Mouse (Mus musculus) MEL (cell line): ENCODE data around the gene Taf9. TPM values are rescaled to one million over a fixed set of nuclear protein-coding genes. Genes with fewer than 3 reads are reported as not detected.
A peak's percentile ranks its signal among the peaks of the same experiment; 100 is the strongest.

Source experiments
- DNase-seq: peaks from one replicate; pipeline ENCODE4 v3.0.0; 2011; ENCODE audit warnings: low read depth, low spot score
- H3K27ac ChIP-seq: 2 replicates; pipeline ENCODE4 v1.5.1; 2012; ENCODE audit warnings: low read depth, mild to moderate bottlenecking, control low read depth, low read length, moderate library complexity; ENCODE audit not compliant: control insufficient read depth
- H3K27me3 ChIP-seq, 2 experiments: fragments of 150-350 bp in 1 of 2; sonication (generic) in 1 of 2; 2 replicates each; pipeline ENCODE4 v1.6.1; 2012; ENCODE audit warnings: low read length in 2 of 2, mild to moderate bottlenecking in 2 of 2, improper control_type of control experiment in 1 of 2, moderate library complexity in 1 of 2; ENCODE audit not compliant: insufficient read depth in 2 of 2, control insufficient read depth in 1 of 2
- H3K36me3 ChIP-seq, 2 experiments: 2 replicates each; pipeline ENCODE4 v1.6.1; 2012 to 2014; ENCODE audit warnings: low read length in 2 of 2, improper control_type of control experiment in 1 of 2, inconsistent platforms in 1 of 2, mild to moderate bottlenecking in 1 of 2; ENCODE audit not compliant: insufficient read depth in 2 of 2, control insufficient read depth in 1 of 2
- H3K4me1 ChIP-seq, 2 experiments: fragments of 150-350 bp in 1 of 2; sonication (generic) in 1 of 2; 2 replicates each; pipeline ENCODE4 v1.6.1; 2012; ENCODE audit warnings: low read length in 2 of 2, improper control_type of control experiment in 1 of 2, mild to moderate bottlenecking in 1 of 2; ENCODE audit not compliant: insufficient read depth in 2 of 2, control insufficient read depth in 1 of 2
- H3K4me3 ChIP-seq, 2 experiments: fragments of 150-350 bp in 1 of 2; sonication (generic) in 1 of 2; 2 replicates each; pipeline ENCODE4 v1.5.1; 2012; ENCODE audit warnings: low read depth in 2 of 2, low read length in 2 of 2, mild to moderate bottlenecking in 2 of 2, moderate library complexity in 2 of 2, control low read depth in 1 of 2, improper control_type of control experiment in 1 of 2; ENCODE audit not compliant: control insufficient read depth in 1 of 2, insufficient read depth in 1 of 2
- H3K79me2 ChIP-seq: 2 replicates; pipeline ENCODE4 v1.6.1; 2012; ENCODE audit warnings: mild to moderate bottlenecking, low read length, moderate library complexity; ENCODE audit not compliant: control insufficient read depth, poor library complexity, insufficient read depth
- H3K9ac ChIP-seq: 2 replicates; pipeline ENCODE4 v1.6.1; 2012; ENCODE audit warnings: low read depth, mild to moderate bottlenecking, control low read depth, low read length, moderate library complexity; ENCODE audit not compliant: control insufficient read depth, poor library complexity, severe bottlenecking
- H3K9me3 ChIP-seq: fragments of 150-350 bp; sonication (generic); replicated peaks from 2 replicates; pipeline ENCODE4 v1.6.1; 2012; ENCODE audit warnings: mild to moderate bottlenecking, low read length, improper control_type of control experiment, moderate library complexity; ENCODE audit not compliant: insufficient read depth
- CTCF ChIP-seq, 3 experiments: IDR thresholded peaks in 2 of 3; conservative IDR thresholded peaks in 1 of 3; 2 replicates each; pipeline ENCODE4 v1.5.1; 2011 to 2012; ENCODE audit warnings: low read length in 3 of 3, low read depth in 2 of 3, mild to moderate bottlenecking in 2 of 3, improper control_type of control experiment in 1 of 3, inconsistent platforms in 1 of 3, mixed read lengths in 1 of 3, moderate library complexity in 1 of 3; ENCODE audit not compliant: control insufficient read depth in 1 of 3, insufficient read depth in 1 of 3, poor library complexity in 1 of 3, severe bottlenecking in 1 of 3
- GATA1 ChIP-seq: IDR thresholded peaks from 2 replicates; pipeline ENCODE4 v1.6.1; 2011; ENCODE audit warnings: low read depth, low read length, improper control_type of control experiment
- MYC ChIP-seq: IDR thresholded peaks from 2 replicates; pipeline ENCODE4 v1.6.1; 2011; ENCODE audit warnings: low read depth, mild to moderate bottlenecking, low read length, improper control_type of control experiment, moderate library complexity
- polyA plus RNA-seq, 2 experiments: library from polyadenylated mRNA; stranded (reverse) in 1 of 2; unstranded in 1 of 2; fragments of >175 nt in 1 of 2; fragments of >200 nt in 1 of 2; gene quantifications; 2 replicates each; pipeline versions ENCODE4 v1.2.1 to v1.2.4; 2012; ENCODE audit warnings: low replicate concordance in 2 of 2, low read depth in 1 of 2; ENCODE audit not compliant: insufficient read length in 2 of 2, insufficient read depth in 1 of 2, missing spikeins in 1 of 2
- total RNA-seq: library from RNA; depleted of rRNA; stranded (reverse); fragments of 300-350 nt; gene quantifications from 2 replicates; pipeline ENCODE4 v1.2.3, GENCODE M21; 2012; rRNA removed

Gene Taf9
- total and polyA plus RNA-seq, 3 experiments: 19.8 to 38.5 TPM; not detected in 1

- H3K27me3 ChIP-seq: no peaks in the 10 kb centered on the region
- no peaks in the 10 kb centered on the region for H3K4me1 ChIP-seq
- no peaks in the 10 kb centered on the region for H3K79me2 ChIP-seq
- no peak for TF ChIP-seq MYC
- H3K4me3 ChIP-seq: no peak overlapping the region
- H3K9ac ChIP-seq: no peak overlapping the region
- no peak overlapping the region for H3K27ac ChIP-seq
- H3K9me3 ChIP-seq: no peaks in the 10 kb centered on the region
- DNase-seq: no peak
- peaks cover 0 to 18% of the 10 kb centered on the region in 2 experiments; a peak in 2 of 4 replicates for H3K36me3 ChIP-seq
These were observed 47.5 kb downstream of the Taf9 start for GRCm38 (mm10) chr13:100698866-100699265.

- TF ChIP-seq GATA1: no peak
- TF ChIP-seq CTCF (IDR thresholded peaks at IDR 0.05 in 2 of 3, conservative IDR thresholded peaks at IDR 0.05 in 1 of 3; ENCODE audit: control insufficient read depth in 1 of 3, insufficient read depth in 1 of 3, low read depth in 2 of 3, low read length in 3 of 3, poor library complexity in 1 of 3, severe bottlenecking in 1 of 3): peak; percentile 25 to 44 (median 29); a peak in 4 of 6 replicates
- TF ChIP-seq, all 39 proteins: peak for 1
- no peaks in the 10 kb centered on the region for H3K79me2 ChIP-seq
- H3K36me3 ChIP-seq: peaks cover 0 to 42% of the 10 kb centered on the region in 2 experiments; a peak in 2 of 4 replicates
- H3K4me3 ChIP-seq: no peak overlapping the region
- no peak overlapping the region for H3K9ac ChIP-seq
- no peak overlapping the region for H3K27ac ChIP-seq
- no peaks in the 10 kb centered on the region for H3K27me3 ChIP-seq
- H3K4me1 ChIP-seq: no peaks in the 10 kb centered on the region
- DNase-seq: peak; percentile 50
- no peaks in the 10 kb centered on the region for H3K9me3 ChIP-seq
These were observed 52.1 kb downstream of the Taf9 start for GRCm38 (mm10) chr13:100703468-100703867.

Other genes with a start within 250 kb of the Taf9 start
- gene Naip1, start 198.7 kb upstream of the Taf9 start, total RNA-seq: not detected in 2 replicates
- under 1 TPM in 1 of 2 experiments, not detected in 1; 0.01 TPM for gene Naip1, start 198.7 kb upstream of the Taf9 start, polyA plus RNA-seq
- 43.0 and 47.2 TPM in 2 replicates for gene Gtf2h2, start 159.0 kb upstream of the Taf9 start, total RNA-seq
- 10 to 100 TPM in 1 of 2 experiments, not detected in 1; 71.6 TPM for gene Gtf2h2, start 159.0 kb upstream of the Taf9 start, polyA plus RNA-seq
- 0.23 and 0.31 TPM in 2 replicates for gene Ocln, start 98.9 kb upstream of the Taf9 start, total RNA-seq
- gene Ocln, start 98.9 kb upstream of the Taf9 start, polyA plus RNA-seq: under 1 TPM in 1 of 2 experiments, not detected in 1; 0.58 TPM
- gene Marveld2, start 34.6 kb upstream of the Taf9 start, total RNA-seq: not detected in 2 replicates
- gene Marveld2, start 34.6 kb upstream of the Taf9 start, polyA plus RNA-seq: not detected
- 234 and 247 TPM in 2 replicates for gene Ak6, start 600 bp upstream of the Taf9 start, total RNA-seq
- 100 to 1,000 TPM; 199 to 216 TPM for gene Ak6, start 600 bp upstream of the Taf9 start, polyA plus RNA-seq
- 29.4 and 31.2 TPM in 2 replicates for gene Rad17, start 528 bp upstream of the Taf9 start, total RNA-seq
- gene Rad17, start 528 bp upstream of the Taf9 start, polyA plus RNA-seq: 10 to 100 TPM in 1 of 2 experiments, not detected in 1; 21.7 TPM
- not detected in 2 replicates for gene Ccdc125, start 18.1 kb downstream of the Taf9 start, total RNA-seq
- under 1 TPM in 1 of 2 experiments, not detected in 1; 0.29 TPM for gene Ccdc125, start 18.1 kb downstream of the Taf9 start, polyA plus RNA-seq
- gene Cdk7, start 79.4 kb downstream of the Taf9 start, total RNA-seq: 63.0 and 67.7 TPM in 2 replicates
- gene Cdk7, start 79.4 kb downstream of the Taf9 start, polyA plus RNA-seq: 10 to 100 TPM in 1 of 2 experiments, not detected in 1; 87.1 TPM
- gene Mrps36, start 93.1 kb downstream of the Taf9 start, total RNA-seq: 60.4 and 73.1 TPM in 2 replicates
- gene Mrps36, start 93.1 kb downstream of the Taf9 start, polyA plus RNA-seq: 10 to 100 TPM in 1 of 2 experiments, not detected in 1; 91.1 TPM
- 32.2 and 33.3 TPM in 2 replicates for gene Cenph, start 124.3 kb downstream of the Taf9 start, total RNA-seq
- 10 to 100 TPM in 1 of 2 experiments, not detected in 1; 48.8 TPM for gene Cenph, start 124.3 kb downstream of the Taf9 start, polyA plus RNA-seq
- gene Ccnb1, start 135.0 kb downstream of the Taf9 start, total RNA-seq: 139 and 185 TPM in 2 replicates
- gene Ccnb1, start 135.0 kb downstream of the Taf9 start, polyA plus RNA-seq: 100 to 1,000 TPM; 229 to 682 TPM
- 56.2 and 58.3 TPM in 2 replicates for gene Slc30a5, start 181.8 kb downstream of the Taf9 start, total RNA-seq
- 10 to 100 TPM in 1 of 2 experiments, not detected in 1; 57.4 TPM for gene Slc30a5, start 181.8 kb downstream of the Taf9 start, polyA plus RNA-seq